Mouse (Mus musculus): Measurements from ENCODE around the gene Rbm5. TPM values are rescaled to one million over a fixed set of nuclear protein-coding genes. Genes with fewer than 3 reads are reported as not detected.

The Rbm5 gene
- total RNA-seq, 2 experiments from 2014 or later = 141 to 159 TPM

DNA sequence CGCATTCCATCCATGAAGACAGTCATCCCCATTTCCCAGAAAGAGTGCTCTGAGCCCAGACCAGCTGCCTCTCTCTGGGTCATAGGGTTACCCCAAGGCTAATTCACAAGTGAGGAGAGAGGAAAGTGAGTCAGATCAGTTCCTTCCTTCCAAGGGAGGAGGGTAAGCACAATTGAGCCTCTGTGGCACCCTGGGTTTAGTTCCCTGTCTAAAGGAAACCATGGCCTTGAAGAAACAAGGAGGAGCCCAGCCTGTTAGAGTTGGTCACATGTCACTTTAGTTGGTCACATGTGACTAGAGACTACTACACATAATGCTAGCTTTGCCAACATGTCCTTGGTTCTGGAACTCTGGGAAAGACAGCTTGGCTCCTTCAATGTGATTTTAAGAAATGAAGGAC is 46.0 kb downstream of the Rbm5 start:
- no peak for DNase-seq (ENCODE audit: low spot score in 2 of 2)
- no peak overlapping the region for H3K4me3 ChIP-seq
- H3K27ac ChIP-seq = no peak overlapping the region
- no peak for TF ChIP-seq CTCF (conservative IDR thresholded peaks at IDR 0.05)

DNA sequence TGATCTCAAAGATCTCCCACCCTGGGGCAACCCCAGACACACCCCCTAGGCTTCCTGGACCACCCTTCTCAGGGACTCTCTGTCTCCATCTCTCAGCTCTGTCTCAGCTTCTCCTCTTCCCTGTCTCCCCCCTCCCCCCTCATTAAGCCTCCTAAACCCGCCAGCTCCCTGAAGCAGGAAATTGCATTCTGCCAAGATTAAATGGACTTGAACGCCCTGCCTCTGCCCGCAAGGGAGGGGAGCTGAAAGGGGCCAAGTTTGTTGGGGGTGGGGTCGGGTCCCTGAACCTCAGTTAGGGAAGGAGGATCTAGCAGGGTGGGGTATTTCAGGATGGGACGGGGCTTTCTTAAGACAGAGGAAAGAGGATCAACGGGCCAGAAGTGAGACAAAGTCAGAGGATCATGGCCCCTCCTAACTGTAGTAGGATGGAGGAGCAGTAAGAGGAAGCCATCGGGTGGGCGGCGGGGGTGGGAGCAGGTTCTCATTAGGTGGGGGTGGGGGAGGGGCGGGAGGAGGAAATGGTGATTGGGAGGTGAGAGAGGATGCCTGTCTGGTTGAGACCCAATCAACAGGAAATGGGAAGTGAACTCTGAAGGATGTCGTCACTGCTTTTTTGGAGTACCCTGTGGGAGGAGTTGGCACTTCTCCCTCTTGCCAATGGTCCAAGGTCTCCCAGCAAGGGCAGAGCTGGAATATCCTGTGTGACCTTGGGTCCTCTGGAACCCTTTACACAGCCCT is 46.8 kb downstream of the Rbm5 start:
- H3K4me3 ChIP-seq = no peak overlapping the region
- TF ChIP-seq CTCF (conservative IDR thresholded peaks at IDR 0.05) = no peak
- H3K27ac ChIP-seq = no peak overlapping the region
- DNase-seq (ENCODE audit: low spot score in 2 of 2) = no peak

DNA sequence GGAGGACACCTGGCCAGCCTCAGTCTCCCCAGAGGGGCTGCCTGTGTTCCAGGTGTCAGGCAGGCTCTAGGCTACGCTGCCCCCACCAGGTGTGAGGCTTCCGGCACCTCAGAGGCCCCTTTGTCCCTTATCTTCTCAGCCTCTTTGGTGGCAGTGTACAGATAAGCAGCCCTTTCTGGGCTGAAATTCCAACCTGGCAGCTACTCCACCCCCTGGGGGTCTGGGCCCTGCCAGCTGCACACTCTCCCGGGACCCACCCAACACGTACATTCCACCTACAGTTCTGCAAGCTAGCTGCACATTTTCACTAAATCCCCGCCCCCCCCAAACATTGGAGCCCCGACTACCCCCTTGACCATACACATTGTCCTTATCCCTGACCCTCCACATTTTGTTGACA is 47.5 kb downstream of the Rbm5 start:
- Histone ChIP-seq H3K27ac (no peak overlapping the region), H3K4me3 (no peak overlapping the region)
- DNase-seq (ENCODE audit: low spot score in 2 of 2) = no peak
- TF ChIP-seq CTCF (conservative IDR thresholded peaks at IDR 0.05) = no peak

DNA sequence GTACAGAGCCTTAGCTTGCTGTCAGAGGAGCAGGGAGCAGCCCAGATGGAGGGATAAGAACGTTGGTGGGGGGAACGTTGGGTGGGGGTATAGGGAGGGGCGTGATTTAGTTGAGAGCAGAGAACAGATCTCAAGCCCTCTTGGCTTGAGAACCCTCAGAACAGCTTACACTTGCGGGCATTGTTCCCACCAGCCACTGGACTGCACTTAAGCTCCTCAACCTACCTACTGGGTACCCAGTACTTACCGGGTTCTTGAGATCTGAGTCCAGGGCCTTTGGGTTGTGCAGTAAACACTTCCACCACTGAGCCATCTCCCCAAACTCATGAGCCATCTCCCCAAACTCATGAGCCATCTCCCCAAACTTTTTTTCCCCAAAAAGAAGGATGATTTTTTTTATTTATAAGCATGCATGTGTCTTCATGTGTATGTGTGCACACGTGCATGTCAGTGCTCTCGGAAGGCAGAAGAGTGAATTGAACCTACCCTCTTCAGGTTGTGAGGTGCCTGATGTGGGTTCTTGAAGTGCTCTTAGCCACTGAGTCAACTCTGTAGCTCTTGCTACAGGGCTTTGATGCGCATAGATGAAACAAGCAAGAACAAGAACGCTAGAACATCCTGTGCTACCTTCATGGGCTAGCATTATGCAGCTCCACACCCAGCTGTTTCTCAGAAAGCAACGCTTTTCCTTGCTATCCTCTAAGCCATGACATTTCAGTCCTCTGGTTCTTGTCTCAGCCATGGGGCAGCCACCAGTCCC is 51.8 kb downstream of the Rbm5 start:
- TF ChIP-seq CTCF (conservative IDR thresholded peaks at IDR 0.05) = no peak
- DNase-seq (ENCODE audit: low spot score in 2 of 2) = no peak
- no peak overlapping the region for H3K27ac ChIP-seq
- no peak overlapping the region for H3K4me3 ChIP-seq

DNA sequence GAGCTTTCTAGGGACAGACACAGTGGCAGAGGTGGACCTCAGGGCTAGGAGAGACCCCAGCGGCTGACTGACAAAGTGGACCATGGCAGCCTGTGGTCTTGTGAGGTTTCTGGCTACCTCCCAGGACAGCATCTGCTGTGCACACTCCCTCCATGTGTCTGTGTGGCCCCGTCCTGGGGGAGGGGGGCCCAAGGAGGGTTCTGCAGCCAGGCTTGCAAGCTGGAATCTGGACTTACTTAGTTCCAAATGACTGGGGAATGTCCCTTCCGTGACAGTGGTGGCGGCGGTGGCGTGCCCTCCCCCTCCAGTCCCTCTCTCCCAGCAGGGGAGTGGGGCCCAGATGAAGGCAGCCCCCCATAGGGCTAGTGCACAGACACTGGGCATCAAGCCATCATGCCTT is 53.8 kb downstream of the Rbm5 start:
- Histone ChIP-seq H3K4me3 (no peak overlapping the region), H3K27ac (no peak overlapping the region)
- DNase-seq (ENCODE audit: low spot score in 2 of 2) = no peak
- no peak for TF ChIP-seq CTCF (conservative IDR thresholded peaks at IDR 0.05)

DNA sequence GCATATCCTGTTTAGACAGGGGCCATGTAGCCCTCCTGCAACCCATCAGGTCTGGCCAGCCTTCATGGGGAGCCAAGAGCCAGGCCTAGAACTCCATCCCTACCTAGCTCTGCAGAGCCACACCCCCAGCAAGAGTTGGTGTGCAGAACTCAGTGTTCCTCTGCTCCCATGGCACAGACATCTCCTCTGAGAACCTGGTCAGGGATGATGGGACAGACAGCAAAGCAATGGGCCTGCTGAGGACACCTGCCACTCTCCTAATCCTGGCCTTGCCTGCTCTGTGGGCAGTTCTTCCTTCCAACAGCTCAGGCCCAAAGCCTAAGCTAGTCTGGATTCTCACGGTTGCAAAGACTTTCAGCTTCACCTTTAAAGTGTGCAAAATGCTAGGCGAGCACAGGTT is 55.2 kb downstream of the Rbm5 start:
- Histone ChIP-seq H3K4me3 (no peak overlapping the region), H3K27ac (no peak overlapping the region)
- no peak for DNase-seq (ENCODE audit: low spot score in 2 of 2)
- no peak for TF ChIP-seq CTCF (conservative IDR thresholded peaks at IDR 0.05)

DNA sequence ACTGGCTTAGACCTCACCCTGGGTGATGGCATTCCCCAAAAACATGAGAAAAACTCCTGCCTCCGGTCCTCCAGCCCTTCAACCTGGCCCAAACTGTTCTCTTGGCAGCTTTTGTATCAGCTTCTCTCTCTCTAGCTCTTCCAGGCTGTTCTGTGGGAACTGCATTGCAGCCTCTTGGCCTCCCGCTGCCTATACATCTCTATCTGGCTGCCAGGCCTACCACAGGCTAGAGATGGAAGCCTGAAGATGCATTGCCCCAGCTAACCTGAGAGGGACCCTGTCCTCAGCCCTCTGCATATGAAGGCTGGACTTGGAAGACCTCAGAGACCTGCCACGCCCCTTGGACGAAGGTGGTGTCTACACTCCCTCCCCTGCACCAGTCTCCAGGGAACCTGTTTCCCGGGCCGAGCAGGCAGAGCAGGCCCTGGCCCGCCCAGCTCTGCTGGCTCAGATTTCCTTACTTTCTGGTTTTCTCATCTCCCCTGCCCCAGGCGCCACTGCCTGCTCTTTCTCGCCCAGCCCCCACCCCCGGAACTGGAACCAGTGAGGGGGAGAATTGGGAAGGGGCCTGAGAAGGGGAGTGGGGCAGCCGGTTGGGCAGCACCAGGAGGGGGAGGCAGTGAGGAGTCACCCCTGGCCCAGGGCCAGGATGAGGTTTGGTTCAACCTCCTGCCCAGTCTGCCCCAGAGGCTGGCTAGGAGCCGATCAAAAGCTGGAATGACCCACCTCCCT is 56.4 kb downstream of the Rbm5 start:
- DNase-seq (ENCODE audit: low spot score in 2 of 2) = no peak
- H3K4me3 ChIP-seq = no peak overlapping the region
- H3K27ac ChIP-seq = no peak overlapping the region
- TF ChIP-seq CTCF (conservative IDR thresholded peaks at IDR 0.05) = no peak

DNA sequence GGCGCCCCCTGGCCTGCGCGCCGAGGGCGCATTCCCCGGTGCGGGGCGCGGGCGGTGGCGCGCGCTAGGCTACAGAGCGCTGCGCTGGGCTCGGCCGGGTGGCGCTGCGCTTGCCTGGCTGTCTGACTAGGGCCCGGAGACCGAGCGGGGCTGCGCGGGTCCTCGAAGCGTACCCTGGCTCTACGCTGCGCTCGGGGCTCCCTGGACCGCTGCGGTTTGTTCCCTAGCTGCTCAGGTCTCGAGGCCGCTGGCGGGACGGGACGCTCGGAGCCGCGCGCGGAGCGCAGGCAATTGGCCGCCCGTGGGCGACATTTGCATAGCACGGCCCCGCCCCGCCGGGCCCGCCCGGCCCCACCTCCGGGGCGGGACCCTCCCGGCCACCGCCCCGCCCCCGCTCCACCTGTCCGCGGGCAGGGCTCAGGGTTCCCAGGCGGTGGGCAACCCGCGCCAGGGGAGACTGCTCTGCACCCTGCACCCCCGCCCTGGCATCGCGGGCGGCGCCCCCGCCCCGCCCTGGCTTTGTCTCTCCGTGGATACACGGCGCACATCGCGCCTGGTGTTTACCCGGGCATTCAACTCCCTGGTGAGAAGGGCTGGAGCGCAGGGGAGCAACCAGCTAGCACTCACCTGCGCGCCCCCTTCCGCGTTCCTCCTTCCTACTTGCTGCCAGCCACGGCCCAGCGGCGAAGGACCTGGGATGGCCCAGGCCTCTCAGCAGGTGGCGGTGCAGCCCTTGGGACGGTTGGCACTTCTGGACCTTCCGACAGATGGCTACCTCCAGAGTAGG is 60.9 kb downstream of the Rbm5 start, which contains the start of gene Sema3f:
TSS of gene Sema3f (minus strand) at position 779 of the 787 bp plus-strand sequence.
- H3K4me3 ChIP-seq = peak within 1 kb of the TSS; percentile 60
- DNase-seq (ENCODE audit: low spot score in 2 of 2) = peak in 1 of 2 experiments; percentile 29
- H3K27ac ChIP-seq = no peak within 1 kb of the TSS
- peak; percentile 26; the same call in 1 of the 2 replicates for TF ChIP-seq CTCF (conservative IDR thresholded peaks at IDR 0.05)

DNA sequence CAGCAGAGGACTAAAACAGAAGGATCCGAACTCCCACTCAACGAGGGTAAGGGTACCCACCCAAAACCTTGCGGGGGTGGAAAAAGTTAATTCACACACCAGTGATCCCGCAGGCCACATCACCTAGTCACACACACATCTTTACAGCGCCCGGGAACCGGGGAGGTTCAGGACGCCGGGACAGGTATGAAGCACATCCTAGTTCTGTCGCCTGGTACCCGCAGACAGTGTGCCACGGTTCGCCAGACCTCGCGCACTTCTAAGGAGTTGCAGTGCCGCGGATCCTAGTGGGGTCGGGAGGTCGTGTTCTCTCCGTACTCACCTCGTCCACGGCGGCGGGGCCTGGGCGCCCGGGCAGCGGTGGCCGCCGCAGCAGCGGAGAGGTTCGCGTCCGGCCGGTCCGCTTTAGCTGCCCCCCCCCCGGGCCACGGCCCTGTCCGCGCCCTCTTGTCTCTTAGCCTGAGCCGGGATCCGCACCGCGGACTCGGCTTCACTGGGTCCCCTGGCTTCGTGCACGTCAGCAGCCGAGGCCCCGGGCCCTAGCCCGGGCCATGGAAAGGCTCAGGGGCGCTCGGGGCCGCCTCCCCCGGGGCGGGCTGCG is 61.6 kb downstream of the Rbm5 start:
- peak overlapping the region; percentile 60 for H3K4me3 ChIP-seq
- H3K27ac ChIP-seq = no peak overlapping the region
- no peak for DNase-seq (ENCODE audit: low spot score in 2 of 2)
- no peak for TF ChIP-seq CTCF (conservative IDR thresholded peaks at IDR 0.05)

DNA sequence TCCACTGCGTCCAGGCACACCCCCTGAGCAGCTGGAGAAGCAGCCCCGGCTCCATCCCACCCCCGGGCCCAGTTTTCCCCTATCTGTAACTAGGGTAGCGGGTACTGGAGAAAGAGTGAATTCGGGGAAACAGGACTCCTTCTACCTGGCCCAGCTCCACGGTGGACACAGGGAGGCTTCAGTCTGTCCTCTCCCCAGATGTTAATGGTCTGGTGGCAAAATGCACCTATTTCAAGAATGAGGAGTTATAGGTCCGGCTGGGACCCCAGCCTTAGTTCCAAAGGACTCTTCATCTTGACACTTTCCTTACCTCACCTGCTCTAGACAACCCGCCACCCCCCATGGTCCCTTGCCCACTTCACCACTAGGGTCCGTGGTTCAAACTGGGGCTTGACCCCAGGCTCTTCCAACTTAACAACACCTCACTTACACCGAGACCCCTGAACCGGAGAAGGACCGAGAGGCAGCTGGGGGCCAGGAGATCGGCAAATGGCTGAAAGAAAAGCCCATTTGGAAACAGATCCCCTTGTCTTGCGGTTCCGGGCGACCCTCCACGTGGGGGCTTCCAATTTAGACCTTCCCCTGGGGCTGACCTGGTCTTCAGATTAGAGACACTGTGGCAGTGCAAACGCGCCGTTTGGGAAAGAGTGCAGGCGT is 62.2 kb downstream of the Rbm5 start:
- no peak overlapping the region for H3K27ac ChIP-seq
- DNase-seq (ENCODE audit: low spot score in 2 of 2) = no peak
- H3K4me3 ChIP-seq = no peak overlapping the region; the same call in 1 of the 2 replicates
- TF ChIP-seq CTCF (conservative IDR thresholded peaks at IDR 0.05) = no peak

DNA sequence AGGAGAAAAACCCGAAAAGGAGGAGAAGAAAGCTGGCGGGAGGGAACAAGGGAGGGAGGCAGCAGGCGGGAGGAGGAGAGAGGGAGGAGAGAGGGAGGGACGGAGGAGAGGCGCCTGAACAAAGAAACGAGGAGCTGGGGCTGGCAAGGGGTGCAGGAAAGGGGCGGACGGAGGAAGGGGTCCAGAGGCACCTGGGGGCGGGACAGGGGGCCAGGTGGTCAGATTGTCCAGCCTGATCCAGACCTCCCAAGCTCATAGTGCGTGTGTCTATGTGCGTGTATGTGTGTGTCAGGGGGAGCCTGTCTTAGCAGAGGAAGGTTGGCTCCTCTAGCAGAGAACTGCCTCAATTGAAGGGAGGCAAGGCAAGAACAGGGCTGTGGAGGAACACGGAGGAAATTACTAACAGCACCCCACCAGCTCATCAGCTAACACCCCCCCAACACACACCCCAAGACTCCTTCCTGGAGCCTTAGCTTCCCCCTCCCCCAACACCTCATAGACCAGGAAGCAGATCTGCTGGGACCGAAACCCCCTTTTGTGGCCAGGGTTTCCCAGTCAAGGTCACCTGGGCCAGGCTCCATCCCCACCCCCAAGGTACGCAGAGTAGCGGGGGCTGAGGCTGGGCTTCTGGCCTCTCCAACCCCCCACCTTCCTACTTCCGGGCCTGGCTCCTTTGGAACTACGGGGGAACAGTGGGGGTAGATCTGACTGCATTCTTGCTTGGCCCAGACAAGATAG is 62.9 kb downstream of the Rbm5 start:
- H3K4me3 ChIP-seq = no peak overlapping the region
- TF ChIP-seq CTCF (conservative IDR thresholded peaks at IDR 0.05) = no peak
- H3K27ac ChIP-seq = no peak overlapping the region

More for the DNA sequence above, 62.9 kb downstream of the Rbm5 start:
- no peak for DNase-seq (ENCODE audit: low spot score in 2 of 2)
